Mouse (Mus musculus): Measurements from ENCODE around the gene B3galt4. TPM values are rescaled to one million over a fixed set of nuclear protein-coding genes. Genes with fewer than 3 reads are reported as not detected.
"Not testable (repeated sequence)": the region's sequence is repeated elsewhere in the genome, so short reads cannot be mapped to it uniquely, and the experiment has no call there.

B3galt4 gene
- polyA plus RNA-seq, 1 experiment: 4.1 TPM

DNA sequence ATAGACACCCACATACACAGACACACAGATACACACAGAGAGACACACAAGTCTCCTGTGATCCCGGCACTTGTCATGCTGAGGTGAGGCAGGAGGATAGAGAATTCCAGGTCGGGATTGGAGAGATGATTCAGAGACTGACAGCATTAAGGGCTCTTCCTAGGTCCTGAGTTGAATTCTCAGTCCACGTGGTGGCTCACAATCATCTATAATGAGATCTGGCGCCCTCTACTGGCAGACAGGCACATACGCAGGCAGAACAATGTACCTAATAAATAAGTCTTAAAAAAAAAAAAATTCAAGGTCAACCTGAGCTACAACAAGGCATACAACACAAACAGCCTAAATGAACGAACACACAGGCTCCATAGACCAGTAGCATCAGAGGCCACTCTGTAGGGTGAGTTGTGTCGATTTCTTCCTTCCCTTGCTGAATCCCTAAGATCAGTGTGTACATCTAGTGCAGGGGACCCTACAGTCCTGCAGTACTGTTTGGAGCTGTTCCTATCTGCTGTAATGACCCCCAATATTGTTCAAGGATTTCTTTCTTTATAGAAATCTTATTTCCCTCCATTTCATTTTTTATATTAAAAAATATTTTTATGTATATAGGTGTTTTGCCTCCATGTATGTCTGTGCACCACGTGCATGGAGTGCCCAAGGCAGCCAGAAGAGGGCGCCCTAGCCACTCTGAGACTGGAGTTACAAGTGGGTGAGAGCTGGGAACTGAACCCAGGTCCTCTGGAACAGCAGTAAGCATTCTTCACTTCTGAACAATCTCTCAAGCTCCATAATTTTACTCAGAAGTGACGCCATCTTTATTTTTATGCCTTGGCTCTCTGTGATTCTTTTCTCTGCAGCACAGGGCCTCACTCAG lies 40.7 kb upstream of the B3galt4 start:
- TF ChIP-seq CTCF (IDR thresholded peaks at IDR 0.05; ENCODE audit: control insufficient read depth, insufficient read depth, low read length) (peak; percentile 70), POLR2A (IDR thresholded peaks at IDR 0.05; ENCODE audit: borderline replicate concordance, control insufficient read depth, low read depth, low read length) (no peak)
- Histone ChIP-seq H3K27ac (ENCODE audit: control insufficient read depth, insufficient read depth, low read depth, low read length, poor library complexity) (no peak overlapping the region), H3K4me1 (ENCODE audit: control insufficient read depth, insufficient read depth, low read length) (no peaks in the 10 kb centered on the region), H3K4me3 (replicated peaks; ENCODE audit: control insufficient read depth, low read depth, low read length) (no peak overlapping the region)
- WGBS: 34% methylated on average over 10 of the region's 10 CpGs

DNA sequence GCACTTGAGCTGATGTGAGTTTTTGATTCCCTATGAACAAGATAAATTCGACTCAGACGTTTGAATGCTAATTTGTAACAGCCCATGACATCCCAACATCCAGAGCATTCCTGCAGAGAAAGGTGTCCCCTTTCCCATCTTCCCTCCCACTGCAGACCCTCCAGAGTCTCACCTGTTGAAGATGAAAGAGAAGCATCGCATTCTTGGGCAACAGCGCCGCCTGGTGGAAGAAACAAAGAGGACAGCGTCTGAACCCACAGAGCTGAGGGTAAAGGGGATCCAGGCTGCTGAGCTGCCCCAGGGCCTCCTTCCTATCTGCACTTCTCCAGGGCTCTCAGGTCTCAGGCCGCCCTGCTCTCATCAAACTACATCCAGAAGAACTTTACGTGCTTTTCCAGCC lies 30.8 kb upstream of the B3galt4 start:
- H3K27ac ChIP-seq (ENCODE audit: control insufficient read depth, insufficient read depth, low read depth, low read length, poor library complexity); H3K4me3 ChIP-seq (replicated peaks; ENCODE audit: control insufficient read depth, low read depth, low read length); H3K4me1 ChIP-seq (ENCODE audit: control insufficient read depth, insufficient read depth, low read length): not testable (repeated sequence)
- 9% methylated on average over 8 of the region's 8 CpGs for WGBS
- peak; percentile 74 for TF ChIP-seq CTCF (IDR thresholded peaks at IDR 0.05; ENCODE audit: control insufficient read depth, insufficient read depth, low read length)

DNA sequence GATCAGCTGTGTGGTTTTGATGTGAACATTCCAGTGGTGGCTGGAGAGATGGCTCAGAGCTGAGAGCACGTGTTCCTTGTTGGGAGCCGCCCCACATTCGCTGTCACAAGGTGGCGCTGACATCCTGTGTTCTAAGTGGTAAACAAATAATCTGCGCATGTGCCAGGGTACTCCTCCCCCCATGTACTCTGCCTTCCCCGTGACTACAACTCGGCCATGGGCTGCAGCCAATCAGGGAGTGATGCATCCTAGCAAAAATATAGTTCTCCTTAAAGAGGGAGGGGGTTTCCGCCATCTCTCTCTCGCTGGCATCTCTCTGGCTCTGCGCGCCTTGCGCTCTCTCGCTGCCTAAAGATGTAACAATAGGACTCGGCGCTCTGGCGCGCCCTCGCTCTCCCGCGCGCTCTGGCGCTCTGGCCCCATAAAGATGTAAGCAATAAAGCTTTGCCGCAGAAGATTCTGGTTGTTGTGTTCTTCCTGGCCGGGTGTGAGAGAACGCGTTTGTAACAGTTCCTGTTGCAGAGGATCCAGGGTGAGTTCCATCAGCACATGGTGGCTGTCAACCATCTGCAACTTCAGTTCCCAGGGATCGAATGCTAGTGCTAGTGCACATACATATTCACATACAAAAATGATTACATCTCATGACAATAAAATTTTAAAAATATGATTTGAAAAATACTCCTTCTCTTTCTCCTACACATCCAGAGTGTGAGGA lies 30.1 kb upstream of the B3galt4 start:
- peak overlapping the region; percentile 68 for H3K4me3 ChIP-seq (replicated peaks; ENCODE audit: control insufficient read depth, low read depth, low read length)
- peak overlapping the region; percentile 87 for H3K27ac ChIP-seq (ENCODE audit: control insufficient read depth, insufficient read depth, low read depth, low read length, poor library complexity)
- not testable (repeated sequence) for H3K4me1 ChIP-seq (ENCODE audit: control insufficient read depth, insufficient read depth, low read length)
- TF ChIP-seq POLR2A (IDR thresholded peaks at IDR 0.05; ENCODE audit: borderline replicate concordance, control insufficient read depth, low read depth, low read length): peak; percentile 45; the same call in 1 of the 2 replicates
- peak; percentile 53 for TF ChIP-seq CTCF (IDR thresholded peaks at IDR 0.05; ENCODE audit: control insufficient read depth, insufficient read depth, low read length)
- WGBS: 1% methylated on average over 27 of the region's 27 CpGs

DNA sequence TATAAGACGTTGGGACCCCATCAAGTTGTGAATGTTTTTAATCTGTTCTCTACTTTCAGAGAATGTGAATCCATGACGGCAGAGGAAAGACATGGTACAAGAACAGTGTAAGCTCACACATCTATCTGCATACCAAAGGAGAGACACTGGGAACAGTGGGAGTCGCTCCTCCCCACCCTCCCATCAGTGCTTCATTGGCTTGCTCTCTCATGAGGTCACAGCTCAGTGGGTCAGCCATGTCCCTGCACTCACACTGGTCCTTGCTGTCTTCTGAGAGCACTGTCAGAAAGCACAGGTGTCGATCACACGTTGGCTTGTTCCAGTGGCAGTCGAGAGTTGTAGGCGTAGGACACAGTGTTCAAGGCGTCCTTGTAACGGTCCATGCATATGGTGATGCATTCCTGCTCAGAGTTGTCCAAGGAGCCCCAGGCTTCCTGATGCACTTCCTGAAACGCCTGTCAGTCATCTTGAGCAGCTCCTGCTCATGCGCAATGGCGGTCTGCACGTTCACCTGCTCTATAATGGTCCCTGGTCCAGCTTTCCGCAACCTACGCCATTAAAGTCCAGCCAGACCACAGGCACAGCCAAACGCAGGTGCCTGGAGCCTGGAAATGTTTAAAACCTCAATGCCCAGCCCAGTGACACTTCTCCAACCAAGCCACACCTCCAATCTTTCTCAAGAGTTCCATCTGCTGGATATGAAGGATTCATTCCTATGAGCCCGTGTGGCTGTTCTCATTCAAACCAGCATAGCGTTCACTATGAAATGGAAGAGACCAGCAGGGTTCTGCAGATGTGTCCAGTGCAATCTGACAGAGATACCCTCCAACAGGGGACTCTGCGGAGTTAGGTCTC lies 29.1 kb upstream of the B3galt4 start:
- Histone ChIP-seq H3K4me3 (replicated peaks; ENCODE audit: control insufficient read depth, low read depth, low read length) (no peak overlapping the region), H3K27ac (ENCODE audit: control insufficient read depth, insufficient read depth, low read depth, low read length, poor library complexity) (peak overlapping the region; percentile 60), H3K4me1 (ENCODE audit: control insufficient read depth, insufficient read depth, low read length) (peaks cover 6% of the 10 kb centered on the region)
- 74% methylated on average over 19 of the region's 19 CpGs for WGBS
- TF ChIP-seq CTCF (IDR thresholded peaks at IDR 0.05; ENCODE audit: control insufficient read depth, insufficient read depth, low read length): no peak
- TF ChIP-seq POLR2A (IDR thresholded peaks at IDR 0.05; ENCODE audit: borderline replicate concordance, control insufficient read depth, low read depth, low read length): no peak

DNA sequence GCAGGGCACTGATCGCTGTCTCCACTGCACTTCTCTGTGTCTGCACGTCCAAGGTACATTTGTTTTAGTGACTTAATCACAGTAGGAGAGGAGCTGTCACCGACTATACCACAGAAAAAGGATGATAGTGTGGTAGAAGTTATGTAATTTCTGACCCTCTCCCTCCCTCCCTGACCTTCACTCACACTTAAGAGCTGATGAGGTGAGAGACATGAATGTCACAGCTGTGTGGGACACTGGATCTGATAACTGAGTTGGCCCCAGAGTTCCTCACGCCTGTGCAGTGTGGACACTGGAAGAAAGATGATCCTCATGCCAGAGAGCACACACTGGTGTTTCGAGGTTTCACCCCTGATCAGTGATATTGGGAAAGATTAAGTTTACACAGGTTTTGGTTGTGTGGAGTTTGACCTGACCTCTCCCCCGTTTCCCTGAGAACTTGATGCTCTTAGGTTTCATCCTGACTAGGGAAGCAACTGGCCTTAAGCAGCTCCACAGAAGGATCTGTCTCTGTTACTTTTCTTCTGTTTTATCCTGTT lies 28.3 kb upstream of the B3galt4 start:
- 56% methylated on average over 6 of the region's 6 CpGs for WGBS
- Histone ChIP-seq H3K4me1 (ENCODE audit: control insufficient read depth, insufficient read depth, low read length) (peaks cover 6% of the 10 kb centered on the region), H3K27ac (ENCODE audit: control insufficient read depth, insufficient read depth, low read depth, low read length, poor library complexity) (peak overlapping the region; percentile 93), H3K4me3 (replicated peaks; ENCODE audit: control insufficient read depth, low read depth, low read length) (no peak overlapping the region)
- TF ChIP-seq POLR2A (IDR thresholded peaks at IDR 0.05; ENCODE audit: borderline replicate concordance, control insufficient read depth, low read depth, low read length) (no peak), CTCF (IDR thresholded peaks at IDR 0.05; ENCODE audit: control insufficient read depth, insufficient read depth, low read length) (no peak)

DNA sequence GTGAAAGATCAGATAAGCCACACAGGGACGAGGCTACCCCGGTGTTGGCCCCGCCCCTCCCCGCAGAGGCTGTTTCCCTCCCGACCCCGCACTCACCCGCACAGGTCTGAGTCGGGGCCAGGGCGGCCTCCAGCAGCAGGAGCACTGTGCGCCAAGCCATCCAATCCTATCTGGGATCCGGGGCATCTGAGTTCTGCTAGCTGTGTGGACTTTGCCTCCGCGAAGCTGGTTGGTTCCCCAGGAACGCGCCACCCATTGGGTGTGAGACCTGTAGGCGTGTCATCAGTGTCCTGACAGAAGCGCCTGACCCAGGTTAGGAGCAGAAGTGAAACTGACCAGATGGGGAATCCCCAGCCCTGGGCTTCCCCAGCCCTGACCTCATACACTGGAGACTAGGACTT lies 27.3 kb upstream of the B3galt4 start:
- Histone ChIP-seq H3K4me3 (replicated peaks; ENCODE audit: control insufficient read depth, low read depth, low read length) (peak overlapping the region; percentile 63), H3K4me1 (ENCODE audit: control insufficient read depth, insufficient read depth, low read length) (peaks cover 6% of the 10 kb centered on the region), H3K27ac (ENCODE audit: control insufficient read depth, insufficient read depth, low read depth, low read length, poor library complexity) (peak overlapping the region; percentile 93)
- TF ChIP-seq POLR2A (IDR thresholded peaks at IDR 0.05; ENCODE audit: borderline replicate concordance, control insufficient read depth, low read depth, low read length) (peak; percentile 90), CTCF (IDR thresholded peaks at IDR 0.05; ENCODE audit: control insufficient read depth, insufficient read depth, low read length) (no peak)
- 0% methylated on average over 17 of the region's 17 CpGs for WGBS

DNA sequence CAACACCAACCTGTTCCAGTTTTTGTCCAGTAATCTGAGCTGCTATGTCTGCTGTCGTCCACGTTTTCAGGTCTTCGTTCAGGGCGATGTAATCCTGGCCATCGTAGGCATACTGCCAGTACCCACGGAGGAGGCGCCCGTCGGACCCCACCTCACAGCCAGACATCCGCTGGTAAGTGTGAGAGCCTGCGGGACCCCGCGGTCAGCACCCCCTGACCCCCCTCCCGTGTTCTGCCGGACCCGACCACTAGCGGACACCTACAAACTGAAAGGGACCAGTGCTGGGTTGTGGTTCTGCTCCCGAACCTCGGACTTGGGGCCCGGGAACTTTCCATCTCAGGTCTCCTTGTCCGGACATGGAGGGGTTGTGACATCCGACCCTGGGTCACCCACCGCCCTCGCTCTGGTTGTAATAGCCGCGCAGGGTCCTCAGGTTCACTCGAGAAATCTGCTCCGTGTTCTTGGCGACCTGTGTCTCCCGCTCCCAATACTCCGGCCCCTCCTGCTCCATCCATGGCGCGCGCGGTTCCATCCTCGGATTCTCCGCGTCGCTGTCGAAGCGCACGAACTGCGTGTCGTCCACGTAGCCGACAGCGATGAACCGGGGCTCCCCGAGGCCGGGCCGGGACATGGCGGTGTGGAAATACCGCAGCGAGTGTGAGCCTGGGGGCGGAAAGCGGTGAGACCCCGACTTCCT lies 26.7 kb upstream of the B3galt4 start:
- peaks cover 6% of the 10 kb centered on the region for H3K4me1 ChIP-seq (ENCODE audit: control insufficient read depth, insufficient read depth, low read length)
- WGBS: 6% methylated on average over 57 of the region's 57 CpGs
- H3K4me3 ChIP-seq (replicated peaks; ENCODE audit: control insufficient read depth, low read depth, low read length): peak overlapping the region; percentile 63
- TF ChIP-seq CTCF (IDR thresholded peaks at IDR 0.05; ENCODE audit: control insufficient read depth, insufficient read depth, low read length) (no peak), POLR2A (IDR thresholded peaks at IDR 0.05; ENCODE audit: borderline replicate concordance, control insufficient read depth, low read depth, low read length) (0 out of 2 replicates have a peak, but pooled peaks have one; percentile 11)
- H3K27ac ChIP-seq (ENCODE audit: control insufficient read depth, insufficient read depth, low read depth, low read length, poor library complexity): peak overlapping the region; percentile 93
